Mouse (Mus musculus) kidney, postnatal 0 days (tissue): Measurements from ENCODE around the gene Gmip. TPM values are rescaled to one million over a fixed set of nuclear protein-coding genes. Genes with fewer than 3 reads are reported as not detected.

Experiments
- ATAC-seq: fragments of 200-750 bp; cut with Nextera tagmentation; replicated peaks from 2 replicates; pipeline ENCODE4 v1.8.0; 2017; ENCODE audit warnings: low read depth, moderate number of reproducible peaks, moderate TSS enrichment, moderate library complexity; ENCODE audit not compliant: low FRiP score
- DNase-seq: peaks from one replicate; pipeline ENCODE4 v3.0.0-alpha.2; 2016; ENCODE audit warnings: low spot score
- H3K27ac ChIP-seq: fragments of 300-500 bp; sonication (generic); 2 replicates; pipeline ENCODE4 v1.5.1; 2014; ENCODE audit warnings: mild to moderate bottlenecking
- H3K27me3 ChIP-seq: fragments of 300-500 bp; sonication (generic); 2 replicates; pipeline ENCODE4 v1.6.1; 2014; ENCODE audit warnings: low read length, mixed read lengths; ENCODE audit not compliant: insufficient read depth
- H3K36me3 ChIP-seq: fragments of 300-500 bp; sonication (generic); 2 replicates; pipeline ENCODE4 v1.6.1; 2014; ENCODE audit warnings: low read length, mixed read lengths; ENCODE audit not compliant: insufficient read depth
- H3K4me1 ChIP-seq: fragments of 300-500 bp; sonication (generic); replicated peaks from 2 replicates; pipeline ENCODE4 v1.6.1; 2014; ENCODE audit warnings: antibody characterized with exemption, low read length, mixed read lengths; ENCODE audit not compliant: insufficient read depth
- H3K4me2 ChIP-seq: fragments of 300-500 bp; sonication (generic); 2 replicates; pipeline ENCODE4 v1.6.1; 2014; ENCODE audit warnings: mild to moderate bottlenecking, low read length, moderate library complexity, mixed read lengths
- H3K4me3 ChIP-seq: fragments of 300-500 bp; sonication (generic); replicated peaks from 2 replicates; pipeline ENCODE4 v1.5.1; 2014; ENCODE audit warnings: low read depth, low read length
- H3K9ac ChIP-seq: fragments of 300-500 bp; sonication (generic); 2 replicates; pipeline ENCODE4 v1.6.1; 2014; ENCODE audit warnings: low read depth, low read length
- H3K9me3 ChIP-seq: fragments of 300-500 bp; sonication (generic); replicated peaks from 2 replicates; pipeline ENCODE4 v1.6.1; 2016; ENCODE audit warnings: low read length, inconsistent platforms, mixed read lengths
- CTCF ChIP-seq: IDR thresholded peaks from 2 replicates; pipeline ENCODE4 v1.5.1; 2016; ENCODE audit warnings: antibody characterized with exemption, low read depth, mild to moderate bottlenecking, moderate library complexity
- WGBS: fragments of 180-500 bp; shearing (Covaris S2); extraction: QIAGEN DNeasy Blood & Tissue Kit; methylation state at CpG from one replicate; pipeline ENCODE4 v1.1.7; 2014; 5-methylcytosine and 5-hydroxymethylcytosine counted together
- polyA plus RNA-seq: library from polyadenylated mRNA; unstranded; fragments of >200 nt; fragmentation: Nextera tagmentation; extraction: Ambion mirVana; gene quantifications from 2 replicates; pipeline ENCODE4 v1.2.1, GENCODE M21; 2015

Gmip gene
- polyA plus RNA-seq, 1 experiment from 2014 or later: 5.7 TPM

DNA sequence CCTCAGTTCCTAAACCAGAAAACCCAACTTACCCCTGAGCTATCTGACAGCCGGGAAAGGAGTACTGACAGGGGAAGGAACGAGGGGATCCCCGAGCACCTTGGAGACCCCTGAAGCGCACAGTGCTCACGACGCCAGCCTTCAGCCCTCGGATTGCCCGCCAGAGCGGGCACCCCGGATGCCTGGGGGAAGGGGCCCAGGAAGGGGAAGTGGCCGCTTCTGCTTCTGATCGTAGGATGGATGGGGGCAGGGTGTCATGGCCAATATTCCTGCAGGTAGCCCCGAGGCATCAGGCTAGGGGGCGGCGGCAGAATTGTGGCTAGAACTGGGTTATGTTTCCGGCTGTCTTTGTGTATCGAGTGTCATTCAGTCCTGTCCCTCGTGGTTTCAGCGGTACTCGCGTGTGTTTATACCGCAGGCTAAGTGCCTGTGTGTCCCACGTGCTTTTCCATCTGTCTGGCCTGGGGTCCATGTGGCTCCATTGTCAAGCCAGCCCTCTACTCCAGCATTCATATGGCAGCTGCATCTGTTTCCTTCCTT is 455 bp downstream of the Gmip start:
- H3K9me3 ChIP-seq: no peaks in the 10 kb centered on the region
- under 1% methylated on average over 23 of the region's 23 CpGs for WGBS
- H3K27ac ChIP-seq: no peak overlapping the region
- H3K4me2 ChIP-seq: peak overlapping the region; percentile 94
- TF ChIP-seq CTCF: no peak
- no peaks in the 10 kb centered on the region for H3K4me1 ChIP-seq
- H3K27me3 ChIP-seq: no peaks in the 10 kb centered on the region
- DNase-seq (peak; percentile 18), ATAC-seq (peak; percentile 10; the same call in 1 of the 2 replicates)
- H3K36me3 ChIP-seq: peaks cover 24% of the 10 kb centered on the region
- peak overlapping the region; percentile 55 for H3K4me3 ChIP-seq
- H3K9ac ChIP-seq: peak overlapping the region; percentile 69

DNA sequence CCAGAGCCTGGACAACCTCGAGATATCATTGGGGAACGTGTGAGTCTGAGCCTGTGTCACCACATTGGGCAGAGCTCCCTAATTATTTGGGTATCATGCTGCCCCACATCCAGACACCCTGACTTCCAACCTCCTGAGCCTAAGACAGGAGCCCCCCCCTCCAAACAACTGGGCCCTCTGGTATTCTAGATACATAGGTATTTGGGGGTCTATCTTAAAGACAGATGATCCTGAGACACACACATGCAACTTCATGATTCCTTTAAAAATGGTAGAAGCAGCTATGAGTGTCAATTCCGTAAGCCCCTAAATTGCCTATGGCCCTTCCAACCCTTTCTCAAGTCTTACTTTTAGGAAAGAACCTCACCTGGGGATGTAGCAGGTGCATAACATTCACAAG is 1.3 kb downstream of the Gmip start:
- Histone ChIP-seq H3K27ac (no peak overlapping the region), H3K4me2 (no peak overlapping the region), H3K36me3 (peaks cover 19% of the 10 kb centered on the region; the same call in 1 of the 2 replicates), H3K4me3 (no peak overlapping the region), H3K27me3 (no peaks in the 10 kb centered on the region), H3K4me1 (no peaks in the 10 kb centered on the region), H3K9me3 (no peaks in the 10 kb centered on the region), H3K9ac (no peak overlapping the region)
- DNase-seq (no peak), ATAC-seq (no peak)
- WGBS: 61% methylated on average over 3 of the region's 3 CpGs
- no peak for TF ChIP-seq CTCF

- no peak overlapping the region for H3K4me2 ChIP-seq
- H3K9me3 ChIP-seq: no peaks in the 10 kb centered on the region
- ATAC-seq (no peak), DNase-seq (no peak)
- no peaks in the 10 kb centered on the region for H3K27me3 ChIP-seq
- no peak overlapping the region for H3K9ac ChIP-seq
- no peaks in the 10 kb centered on the region for H3K36me3 ChIP-seq
- no peak overlapping the region for H3K27ac ChIP-seq
- no peaks in the 10 kb centered on the region for H3K4me1 ChIP-seq
- no peak overlapping the region for H3K4me3 ChIP-seq
- TF ChIP-seq CTCF: no peak
- 89% methylated on average over 2 of the region's 2 CpGs for WGBS
Measured at GRCm38 (mm10) chr8:69814881-69815280, 6.4 kb downstream of the Gmip start.

DNA sequence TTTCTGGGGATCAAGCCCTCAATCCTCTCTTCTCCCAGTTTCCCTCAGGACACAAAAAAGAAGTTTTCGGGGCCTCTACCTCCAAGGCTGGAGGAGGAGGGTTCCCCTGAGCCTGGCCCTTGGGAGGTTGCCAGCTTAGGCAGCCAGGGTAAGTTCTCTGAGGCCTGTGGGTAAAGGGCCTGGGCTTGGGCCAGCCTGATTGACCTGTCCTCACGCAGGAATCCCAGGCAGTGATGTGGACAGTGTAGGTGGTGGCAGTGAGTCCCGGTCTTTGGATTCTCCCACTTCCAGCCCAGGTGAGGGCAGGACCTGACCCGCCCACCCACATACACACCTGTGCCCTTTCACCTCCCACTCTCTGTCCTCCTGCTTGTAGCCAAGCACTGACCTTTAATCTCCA is 6.9 kb downstream of the Gmip start:
- H3K4me2 ChIP-seq: no peak overlapping the region
- no peaks in the 10 kb centered on the region for H3K36me3 ChIP-seq
- 86% methylated on average over 4 of the region's 4 CpGs for WGBS
- DNase-seq (no peak), ATAC-seq (no peak)
- H3K9ac ChIP-seq: no peak overlapping the region
- H3K4me1 ChIP-seq: no peaks in the 10 kb centered on the region
- H3K27ac ChIP-seq: no peak overlapping the region
- no peak overlapping the region for H3K4me3 ChIP-seq
- TF ChIP-seq CTCF: no peak
- H3K9me3 ChIP-seq: no peaks in the 10 kb centered on the region
- no peaks in the 10 kb centered on the region for H3K27me3 ChIP-seq

DNA sequence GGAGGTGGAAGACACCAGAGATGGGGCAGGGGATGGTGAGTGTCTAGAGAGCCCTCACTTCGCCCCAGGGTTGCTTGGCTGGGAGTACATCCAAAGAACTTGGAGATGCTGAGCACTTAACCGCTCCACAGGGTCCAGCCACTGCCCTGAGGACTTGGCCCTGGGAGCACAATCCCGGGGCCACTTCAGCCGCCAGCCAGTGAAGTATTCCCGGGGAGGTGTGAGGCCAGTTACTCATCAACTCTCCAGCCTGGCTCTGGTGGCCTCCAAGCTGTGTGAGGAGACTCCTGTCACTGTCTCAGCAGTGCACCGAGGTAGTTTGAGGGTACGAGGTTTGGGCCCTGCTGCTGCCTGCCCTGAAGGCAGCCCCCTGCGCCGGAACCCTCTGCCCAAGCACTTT is 12.0 kb downstream of the Gmip start:
- Histone ChIP-seq H3K4me2 (no peak overlapping the region), H3K4me3 (no peak overlapping the region), H3K36me3 (no peaks in the 10 kb centered on the region), H3K27ac (no peak overlapping the region), H3K9ac (no peak overlapping the region), H3K4me1 (0 out of 2 replicates have a peak, but pooled peaks cover 5% of the 10 kb centered on the region), H3K27me3 (no peaks in the 10 kb centered on the region), H3K9me3 (no peaks in the 10 kb centered on the region)
- ATAC-seq (no peak), DNase-seq (no peak)
- no peak for TF ChIP-seq CTCF
- WGBS: 68% methylated on average over 9 of the region's 9 CpGs

- Histone ChIP-seq H3K27me3 (no peaks in the 10 kb centered on the region), H3K4me1 (0 out of 2 replicates have a peak, but pooled peaks cover 5% of the 10 kb centered on the region), H3K27ac (peak overlapping the region; percentile 70; the same call in 1 of the 2 replicates), H3K36me3 (0 out of 2 replicates have a peak, but pooled peaks cover 3% of the 10 kb centered on the region), H3K9ac (peak overlapping the region; percentile 62), H3K9me3 (no peaks in the 10 kb centered on the region), H3K4me3 (peak overlapping the region; percentile 47), H3K4me2 (peak overlapping the region; percentile 69)
- no peak for TF ChIP-seq CTCF
- 1% methylated on average over 17 of the region's 22 CpGs for WGBS
- ATAC-seq (peak; percentile 50; the same call in 1 of the 2 replicates), DNase-seq (peak; percentile 56)
Measured at GRCm38 (mm10) chr8:69821971-69822385, 13.5 kb downstream of the Gmip start.
